Mouse (Mus musculus) limb, embryonic 12.5 days (tissue): ENCODE results near the gene 0610012G03Rik. TPM values are rescaled to one million over a fixed set of nuclear protein-coding genes. Genes with fewer than 3 reads are reported as not detected.
A peak's percentile ranks its signal among the peaks of the same experiment; 100 is the strongest.

ENCODE experiments used
- ATAC-seq: fragments of 200-750 bp; cut with Nextera tagmentation; 2 replicates; pipeline ENCODE4 v1.8.0; 2017; ENCODE audit warnings: low read depth, moderate TSS enrichment; ENCODE audit not compliant: insufficient number of reproducible peaks, insufficient read depth, low FRiP score, low TSS enrichment
- H3K27ac ChIP-seq: fragments of 300-500 bp; sonication (generic); 2 replicates; pipeline ENCODE4 v1.5.1; 2016; ENCODE audit warnings: mild to moderate bottlenecking, moderate library complexity
- H3K27me3 ChIP-seq: fragments of 300-500 bp; sonication (generic); 2 replicates; pipeline ENCODE4 v1.6.1; 2016; ENCODE audit warnings: mild to moderate bottlenecking, moderate library complexity
- H3K36me3 ChIP-seq: fragments of 300-500 bp; sonication (generic); 2 replicates; pipeline ENCODE4 v1.6.1; 2016; ENCODE audit warnings: mild to moderate bottlenecking, moderate library complexity
- H3K4me1 ChIP-seq: fragments of 300-500 bp; sonication (generic); replicated peaks from 2 replicates; pipeline ENCODE4 v1.6.1; 2016
- H3K4me2 ChIP-seq: fragments of 300-500 bp; sonication (generic); 2 replicates; pipeline ENCODE4 v1.6.1; 2016; ENCODE audit warnings: mild to moderate bottlenecking, moderate library complexity
- H3K4me3 ChIP-seq: fragments of 300-500 bp; sonication (generic); replicated peaks from 2 replicates; pipeline ENCODE4 v1.5.1; 2016; ENCODE audit warnings: mild to moderate bottlenecking
- H3K9ac ChIP-seq: fragments of 300-500 bp; sonication (generic); replicated peaks from 2 replicates; pipeline ENCODE4 v1.6.1; 2016; ENCODE audit warnings: mild to moderate bottlenecking, moderate library complexity
- H3K9me3 ChIP-seq: fragments of 300-500 bp; sonication (generic); 2 replicates; pipeline ENCODE4 v1.6.1; 2016; ENCODE audit warnings: mild to moderate bottlenecking, moderate library complexity
- WGBS: fragments of 180-500 bp; shearing (Covaris S2); methylation state at CpG from one replicate; pipeline ENCODE4 v1.1.7; 2016; 5-methylcytosine and 5-hydroxymethylcytosine counted together
- polyA plus RNA-seq: library from polyadenylated mRNA; unstranded; fragments of >200 nt; fragmentation: Nextera tagmentation; extraction: Ambion mirVana; gene quantifications from 2 replicates; pipeline ENCODE4 v1.2.1, GENCODE M21; 2016

0610012G03Rik gene
- polyA plus RNA-seq, 1 experiment from 2014 or later = 83.7 TPM

DNA sequence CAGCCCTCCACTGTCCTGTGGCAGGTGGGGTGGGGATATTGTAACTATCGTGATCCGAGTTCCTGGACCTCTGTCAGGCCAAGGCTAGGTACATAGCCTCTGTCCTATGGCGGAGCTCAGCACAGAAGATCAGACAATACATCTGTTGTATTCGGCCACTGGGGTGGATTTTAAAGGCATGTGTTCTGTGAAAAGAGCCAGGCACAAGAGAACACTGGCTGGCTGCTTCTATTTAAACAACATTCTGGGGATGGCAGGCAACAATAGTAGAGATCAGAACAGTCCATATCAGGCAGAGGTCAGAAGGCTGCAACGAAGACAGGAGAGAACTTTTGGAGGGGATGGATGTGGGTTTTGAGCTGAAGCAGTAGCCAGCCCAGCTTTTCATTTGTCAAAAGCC is 16.0 kb downstream of the 0610012G03Rik start:
- peak overlapping the region; percentile 93; the same call in 1 of the 2 replicates for H3K4me2 ChIP-seq
- peaks cover 60% of the 10 kb centered on the region for H3K27me3 ChIP-seq
- ATAC-seq = no peak
- H3K36me3 ChIP-seq = no peaks in the 10 kb centered on the region
- H3K4me3 ChIP-seq = no peak overlapping the region
- no peak overlapping the region for H3K27ac ChIP-seq
- no peaks in the 10 kb centered on the region; the same call in 1 of the 2 replicates for H3K9me3 ChIP-seq
- peaks cover 20% of the 10 kb centered on the region for H3K4me1 ChIP-seq
- 62% methylated on average over 5 of the region's 5 CpGs for WGBS
- no peak overlapping the region for H3K9ac ChIP-seq

DNA sequence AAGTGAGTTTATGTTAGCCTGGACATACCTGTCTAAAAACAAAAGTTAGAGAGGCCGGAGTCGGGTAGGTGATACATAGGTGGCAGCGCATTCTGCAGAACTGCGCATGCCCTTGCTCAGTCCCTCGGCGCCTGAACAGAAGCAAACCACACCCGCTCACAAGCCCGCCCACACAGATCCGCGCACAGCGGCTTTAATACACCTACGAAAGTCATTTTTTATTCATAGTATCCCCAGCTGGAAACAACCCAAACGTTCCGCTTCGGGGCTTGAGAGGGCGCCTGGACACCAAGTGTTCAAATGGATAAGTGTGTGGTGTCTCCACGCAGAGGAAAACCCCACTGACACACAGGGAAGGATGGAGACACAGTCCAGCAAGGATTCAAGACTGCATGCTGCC is 17.0 kb downstream of the 0610012G03Rik start:
- Histone ChIP-seq H3K27ac (no peak overlapping the region), H3K27me3 (peaks cover 53% of the 10 kb centered on the region), H3K9ac (no peak overlapping the region), H3K4me3 (no peak overlapping the region), H3K4me2 (no peak overlapping the region), H3K9me3 (no peaks in the 10 kb centered on the region), H3K36me3 (no peaks in the 10 kb centered on the region), H3K4me1 (peaks cover 20% of the 10 kb centered on the region)
- no peak for ATAC-seq
- 52% methylated on average over 17 of the region's 17 CpGs for WGBS

DNA sequence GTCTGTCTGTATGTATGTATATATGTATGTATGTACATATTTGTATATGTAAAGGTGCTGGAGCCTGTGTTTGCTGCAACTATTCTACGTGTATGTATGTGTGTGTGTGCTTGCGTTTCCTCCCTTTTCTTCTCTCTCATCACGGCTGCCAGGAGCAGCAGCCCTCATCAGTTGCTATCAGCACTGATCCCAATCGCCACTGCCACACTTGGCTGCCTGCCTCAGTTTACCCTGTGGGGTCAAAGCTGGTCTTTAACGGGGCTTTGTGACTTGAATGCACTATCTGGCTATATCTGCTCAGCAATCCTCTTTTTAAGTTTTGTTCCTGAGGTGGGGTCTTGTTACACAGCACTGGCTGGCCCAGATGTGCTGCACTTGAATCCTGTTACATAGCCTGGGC is 20.9 kb downstream of the 0610012G03Rik start:
- ATAC-seq = no peak
- Histone ChIP-seq H3K9me3 (no peaks in the 10 kb centered on the region), H3K4me3 (no peak overlapping the region), H3K27me3 (peaks cover 16% of the 10 kb centered on the region), H3K36me3 (no peaks in the 10 kb centered on the region), H3K27ac (no peak overlapping the region), H3K4me1 (no peaks in the 10 kb centered on the region), H3K9ac (no peak overlapping the region), H3K4me2 (no peak overlapping the region)
- WGBS = 83% methylated on average over 5 of the region's 5 CpGs

DNA sequence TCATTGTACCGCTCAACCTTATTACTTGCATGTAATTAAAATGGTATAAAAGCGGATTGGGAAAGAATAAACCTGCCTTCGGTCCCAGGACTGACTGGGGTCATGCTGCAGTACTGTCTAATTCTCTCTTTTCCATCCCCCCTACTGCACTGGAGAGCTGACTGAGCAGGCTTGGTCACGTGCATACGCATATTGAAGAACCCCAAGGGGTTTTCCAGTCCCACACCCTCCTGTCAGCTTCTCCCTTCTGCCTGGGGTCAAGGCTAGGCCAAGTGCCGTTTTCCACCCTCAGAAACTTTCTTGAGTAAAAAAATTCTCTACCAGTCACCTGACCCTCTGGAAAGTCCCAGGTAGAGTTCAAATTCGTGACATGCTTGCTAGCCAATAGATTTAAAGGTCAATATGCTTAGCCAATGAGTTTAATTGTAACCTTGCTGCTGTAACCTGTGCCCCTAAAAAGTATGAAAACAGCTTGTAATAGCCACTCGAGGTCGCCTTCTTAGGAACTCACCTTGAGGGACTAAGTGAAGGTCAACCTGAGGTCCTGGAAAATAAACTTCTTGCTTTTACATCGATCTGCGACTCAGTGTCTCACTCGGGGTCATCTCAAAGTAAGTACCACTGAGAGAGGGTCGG is 21.6 kb downstream of the 0610012G03Rik start:
- Histone ChIP-seq H3K4me3 (no peak overlapping the region), H3K36me3 (no peaks in the 10 kb centered on the region), H3K4me2 (no peak overlapping the region), H3K4me1 (no peaks in the 10 kb centered on the region), H3K27me3 (peaks cover 9% of the 10 kb centered on the region; the same call in 1 of the 2 replicates), H3K27ac (no peak overlapping the region), H3K9me3 (no peaks in the 10 kb centered on the region), H3K9ac (no peak overlapping the region)
- no peak for ATAC-seq
- WGBS = 82% methylated on average over 13 of the region's 13 CpGs

DNA sequence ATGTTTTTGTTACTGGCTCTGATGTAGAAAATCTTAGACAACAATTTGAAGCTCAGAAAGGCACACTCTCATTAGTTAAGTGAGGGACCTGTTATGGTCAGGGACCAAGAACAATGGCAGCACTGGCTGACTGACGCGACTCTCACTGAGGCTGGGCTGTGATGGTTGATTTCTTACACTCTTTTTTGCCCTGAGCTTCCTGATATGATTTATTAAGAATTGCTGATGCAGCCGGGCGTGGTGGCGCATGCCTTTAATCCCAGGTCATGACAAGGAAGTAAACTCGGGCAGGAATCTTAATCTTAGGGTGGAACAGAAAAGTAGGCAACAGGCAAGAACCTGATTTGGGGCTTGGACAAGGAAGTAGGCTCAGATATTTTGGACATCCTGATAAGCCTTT is 22.2 kb downstream of the 0610012G03Rik start:
- WGBS = 87% methylated on average over 6 of the region's 6 CpGs
- Histone ChIP-seq H3K36me3 (no peaks in the 10 kb centered on the region), H3K27ac (no peak overlapping the region), H3K27me3 (peaks cover 7% of the 10 kb centered on the region; the same call in 1 of the 2 replicates), H3K9me3 (no peaks in the 10 kb centered on the region), H3K9ac (no peak overlapping the region), H3K4me2 (no peak overlapping the region), H3K4me3 (no peak overlapping the region), H3K4me1 (no peaks in the 10 kb centered on the region)
- no peak for ATAC-seq

DNA sequence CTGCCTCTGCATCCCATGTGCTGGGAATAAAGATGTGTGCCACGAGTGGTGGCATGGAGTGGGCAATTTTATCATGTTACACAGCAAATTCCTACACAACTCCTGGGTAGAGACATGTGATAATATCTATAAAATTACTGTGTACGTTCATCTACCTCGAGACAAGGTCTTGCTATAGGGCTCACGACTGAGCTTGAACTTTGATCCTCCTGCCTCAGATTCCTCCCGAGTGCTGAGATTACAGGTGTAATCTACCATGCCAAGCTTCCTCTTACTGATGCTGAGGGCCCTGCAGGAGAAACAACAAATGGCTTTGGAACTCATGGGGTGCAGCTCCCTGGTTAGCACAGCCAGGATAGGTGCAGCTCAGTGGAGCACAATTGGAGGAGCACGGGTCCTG is 23.9 kb downstream of the 0610012G03Rik start:
- ATAC-seq = no peak
- Histone ChIP-seq H3K4me1 (no peaks in the 10 kb centered on the region), H3K9ac (no peak overlapping the region), H3K4me3 (no peak overlapping the region), H3K27me3 (no peaks in the 10 kb centered on the region), H3K9me3 (no peaks in the 10 kb centered on the region), H3K4me2 (no peak overlapping the region), H3K36me3 (no peaks in the 10 kb centered on the region), H3K27ac (no peak overlapping the region)
- 82% methylated on average over 6 of the region's 6 CpGs for WGBS

DNA sequence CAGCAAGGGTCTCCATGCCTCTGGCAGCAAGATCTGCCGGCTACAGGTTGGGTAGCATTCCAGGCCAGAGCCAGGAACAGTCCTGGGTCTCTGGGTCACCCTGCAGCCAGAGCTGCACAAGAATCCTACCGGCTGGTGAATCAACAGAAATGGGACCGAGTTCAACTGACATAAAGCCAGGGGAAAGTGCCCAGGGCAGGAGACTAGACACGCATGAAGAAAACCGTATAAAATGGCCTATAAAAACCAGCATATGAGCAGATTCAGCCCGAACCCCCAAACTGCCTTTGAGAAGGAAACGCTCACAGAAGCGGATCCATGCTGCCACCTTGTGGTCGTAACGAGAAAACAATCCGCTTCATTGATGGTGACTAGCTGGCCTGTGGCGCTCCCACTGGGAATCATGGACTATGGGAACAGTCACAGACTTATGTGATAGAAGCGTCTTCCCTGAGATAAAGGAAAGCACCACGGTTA is 30.0 kb downstream of the 0610012G03Rik start:
- 7% methylated on average over 14 of the region's 14 CpGs for WGBS
- H3K4me3 ChIP-seq = no peak overlapping the region
- peaks cover 3% of the 10 kb centered on the region; the same call in 1 of the 2 replicates for H3K4me1 ChIP-seq
- peak; percentile 47; the same call in 1 of the 2 replicates for ATAC-seq
- no peaks in the 10 kb centered on the region for H3K36me3 ChIP-seq
- H3K9ac ChIP-seq = no peak overlapping the region
- no peaks in the 10 kb centered on the region for H3K27me3 ChIP-seq
- H3K27ac ChIP-seq = no peak overlapping the region
- H3K4me2 ChIP-seq = peak overlapping the region; percentile 40
- no peaks in the 10 kb centered on the region for H3K9me3 ChIP-seq

DNA sequence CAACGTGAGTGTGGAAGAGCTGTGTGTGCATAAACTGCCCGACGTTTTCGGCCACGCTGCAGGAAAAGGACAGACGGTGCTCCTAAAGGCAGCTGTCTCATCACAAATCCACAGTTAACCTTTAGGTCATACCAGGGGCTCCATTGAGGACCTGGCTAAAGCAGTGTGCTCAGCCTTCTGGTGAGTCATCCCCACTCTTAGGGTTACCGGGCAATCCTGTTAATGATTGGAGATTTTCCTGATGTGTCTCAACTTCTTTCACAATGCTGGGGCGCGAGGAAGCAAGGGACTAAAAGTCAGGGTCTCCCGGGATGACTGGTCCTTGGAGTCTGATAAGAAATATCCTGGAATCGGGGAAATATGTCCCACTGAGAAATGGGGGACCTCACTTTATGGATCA is 30.5 kb downstream of the 0610012G03Rik start:
- no peaks in the 10 kb centered on the region for H3K9me3 ChIP-seq
- no peaks in the 10 kb centered on the region for H3K36me3 ChIP-seq
- 76% methylated on average over 11 of the region's 11 CpGs for WGBS
- peak overlapping the region; percentile 40; the same call in 1 of the 2 replicates for H3K4me2 ChIP-seq
- H3K4me1 ChIP-seq = peaks cover 3% of the 10 kb centered on the region; the same call in 1 of the 2 replicates
- no peak overlapping the region for H3K9ac ChIP-seq
- no peak overlapping the region for H3K27ac ChIP-seq
- H3K27me3 ChIP-seq = no peaks in the 10 kb centered on the region
- no peak for ATAC-seq
- no peak overlapping the region for H3K4me3 ChIP-seq

DNA sequence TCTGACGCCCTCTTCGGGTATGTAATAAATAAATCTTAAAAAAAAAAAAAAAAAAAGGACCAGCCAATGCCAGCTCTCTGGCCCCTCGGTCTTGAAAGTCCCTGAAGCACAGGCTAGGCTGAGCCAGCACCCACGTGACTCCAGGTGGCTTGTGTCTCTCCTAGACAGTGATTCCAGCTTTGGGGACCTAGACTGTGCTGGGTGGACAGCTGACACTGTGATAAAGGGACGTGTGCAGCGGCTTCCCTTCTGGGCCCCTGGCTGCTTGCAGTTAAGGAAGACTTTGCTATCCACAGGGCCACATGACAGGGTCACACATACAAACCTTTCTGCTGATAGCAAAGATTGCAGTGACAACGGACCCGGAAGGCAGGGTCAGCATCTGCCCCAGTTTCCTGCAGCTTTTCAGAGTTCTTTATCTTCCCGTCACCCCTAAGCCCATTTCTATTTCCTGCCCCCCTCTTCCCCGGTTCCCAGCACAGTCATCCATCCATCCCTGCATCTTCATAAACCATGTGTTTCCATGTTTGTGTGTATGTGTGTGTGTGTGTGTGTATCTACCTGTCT is 37.9 kb downstream of the 0610012G03Rik start:
- 72% methylated on average over 10 of the region's 10 CpGs for whole genome bisulfite sequencing
- Histone ChIP-seq H3K36me3 (no peaks in the 10 kb centered on the region), H3K27ac (no peak overlapping the region), H3K4me1 (peaks cover 14% of the 10 kb centered on the region), H3K4me2 (no peak overlapping the region), H3K9me3 (no peaks in the 10 kb centered on the region), H3K9ac (no peak overlapping the region), H3K27me3 (0 out of 2 replicates have a peak, but pooled peaks cover 5% of the 10 kb centered on the region), H3K4me3 (no peak overlapping the region)
- no peak for ATAC-seq

DNA sequence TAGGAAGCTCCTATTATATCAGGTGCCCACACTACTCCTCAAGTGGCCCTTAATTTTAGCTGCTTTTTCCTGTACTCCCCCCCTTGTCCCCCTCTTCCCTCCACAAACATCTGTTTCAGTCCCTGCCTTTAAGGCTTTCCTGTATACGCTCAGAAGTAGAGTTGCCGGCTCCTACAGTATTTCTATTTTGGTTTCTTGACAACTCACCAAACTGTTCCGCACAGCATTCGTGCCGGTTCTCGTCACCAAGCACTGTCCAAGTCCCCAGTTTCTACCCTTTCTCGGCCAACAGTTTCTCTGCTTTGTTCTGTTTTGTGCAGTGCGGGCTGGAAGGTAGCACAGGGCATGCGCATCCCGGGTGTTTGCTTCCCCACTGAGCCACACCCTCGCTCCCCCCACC is 39.3 kb downstream of the 0610012G03Rik start:
- no peak overlapping the region for H3K9ac ChIP-seq
- H3K4me2 ChIP-seq = 0 out of 2 replicates have a peak overlapping the region, but pooled peaks have one; percentile 10
- no peaks in the 10 kb centered on the region for H3K36me3 ChIP-seq
- no peak overlapping the region for H3K4me3 ChIP-seq
- H3K4me1 ChIP-seq = peaks cover 14% of the 10 kb centered on the region
- H3K9me3 ChIP-seq = no peaks in the 10 kb centered on the region
- H3K27me3 ChIP-seq = 0 out of 2 replicates have a peak, but pooled peaks cover 5% of the 10 kb centered on the region
- WGBS = 65% methylated on average over 11 of the region's 11 CpGs
- H3K27ac ChIP-seq = no peak overlapping the region
- ATAC-seq = no peak

DNA sequence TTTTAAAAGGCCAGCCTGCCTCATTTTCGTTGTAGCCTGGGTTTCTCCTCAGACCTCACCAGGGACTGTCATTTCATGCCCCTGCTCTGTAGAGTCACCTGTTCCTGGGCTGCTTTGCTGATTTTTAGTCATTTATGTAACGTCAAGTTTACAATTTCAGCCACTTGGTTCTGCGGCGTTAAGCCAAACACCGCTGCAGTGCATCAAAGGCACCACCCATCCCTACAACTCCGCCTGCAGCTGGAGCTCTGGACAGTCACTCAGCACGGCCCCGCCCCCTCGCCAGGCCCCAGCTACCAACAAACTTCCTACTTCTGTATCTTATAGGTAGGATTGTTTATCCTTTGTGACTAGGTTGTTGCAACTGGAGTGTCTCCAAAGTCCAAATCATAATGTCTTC is 41.4 kb downstream of the 0610012G03Rik start:
- no peaks in the 10 kb centered on the region for H3K36me3 ChIP-seq
- no peak for ATAC-seq
- 3% methylated on average over 9 of the region's 9 CpGs for WGBS
- peak overlapping the region; percentile 9; the same call in 1 of the 2 replicates for H3K27ac ChIP-seq
- peak overlapping the region; percentile 5; the same call in 1 of the 2 replicates for H3K9ac ChIP-seq
- peak overlapping the region; percentile 29 for H3K4me3 ChIP-seq
- peak overlapping the region; percentile 55 for H3K4me2 ChIP-seq
- no peaks in the 10 kb centered on the region for H3K9me3 ChIP-seq
- peaks cover 14% of the 10 kb centered on the region for H3K4me1 ChIP-seq
- H3K27me3 ChIP-seq = 0 out of 2 replicates have a peak, but pooled peaks cover 5% of the 10 kb centered on the region
